Mouse (Mus musculus) myocyte (in vitro differentiated cells): ENCODE data around the gene Ank3.

Experiments used
- E2F4 ChIP-seq: IDR thresholded peaks from one replicate; pipeline ENCODE4 v1.6.1; 2011; ENCODE audit warnings: mild to moderate bottlenecking, control low read depth, moderate library complexity; ENCODE audit not compliant: insufficient read depth
- MYOD1 ChIP-seq, 3 experiments: IDR thresholded peaks; one replicate each; pipeline ENCODE4 v1.6.1; 2011; ENCODE audit warnings: control low read depth in 2 of 3, low read depth in 2 of 3, mild to moderate bottlenecking in 2 of 3, moderate library complexity in 1 of 3; ENCODE audit not compliant: insufficient read length in 2 of 3, control insufficient read depth in 1 of 3
- POLR2A ChIP-seq: IDR thresholded peaks from one replicate; pipeline ENCODE4 v1.6.1; 2011; ENCODE audit warnings: low read depth, mild to moderate bottlenecking, control low read depth, moderate library complexity; ENCODE audit not compliant: insufficient read length
- USF1 ChIP-seq: IDR thresholded peaks from one replicate; pipeline ENCODE4 v1.6.1; 2011; ENCODE audit warnings: low read depth, mild to moderate bottlenecking, control low read depth, moderate library complexity

DNA sequence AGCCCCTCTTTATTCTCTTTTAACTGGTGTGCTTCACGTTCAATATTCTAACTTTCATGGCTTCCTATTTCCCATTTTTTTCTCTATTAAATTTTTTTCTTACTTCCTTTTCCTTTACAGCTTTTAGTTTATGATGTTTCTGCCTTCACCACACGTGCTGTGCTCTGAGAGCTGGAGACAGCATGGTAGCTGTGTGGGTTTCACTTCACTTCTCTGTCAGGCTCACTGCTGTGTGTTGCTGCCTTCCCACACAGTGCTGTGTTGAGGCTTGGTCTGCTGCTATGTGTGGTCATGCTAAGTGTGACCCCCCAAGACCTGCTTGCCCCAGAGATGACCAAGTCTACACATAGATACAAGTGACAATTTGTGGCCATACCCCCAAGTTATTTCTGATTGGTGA is 647.1 kb downstream of the Ank3 start:
- TF ChIP-seq POLR2A: no peak
- TF ChIP-seq E2F4: no peak
- no peak for TF ChIP-seq MYOD1 (IDR thresholded peaks at IDR 0.05; ENCODE audit: control insufficient read depth in 1 of 3, insufficient read length in 2 of 3, low read depth in 2 of 3)
- no peak for TF ChIP-seq USF1
